Mouse (Mus musculus): ENCODE data around the gene Cisd1. TPM values are rescaled to one million over a fixed set of nuclear protein-coding genes. Genes with fewer than 3 reads are reported as not detected.

Cisd1 gene
- total and polyA plus RNA-seq, 3 experiments, result 81.8 to 111 (median 100) TPM

GRCm38 (mm10) chr10:71306190-71306589, 38.6 kb downstream of the Cisd1 start:
- Histone ChIP-seq H3K79me2 (replicated peaks; ENCODE audit: control insufficient read depth, extremely low read depth, insufficient read depth, poor library complexity, severe bottlenecking) (no peaks in the 10 kb centered on the region), H3K36me3 (replicated peaks in 1 of 2; ENCODE audit: control insufficient read depth in 1 of 2, insufficient read depth in 1 of 2, low read length in 1 of 2) (no peaks in the 10 kb centered on the region), H3K9ac (ENCODE audit: insufficient read depth, low read depth) (peak overlapping the region; percentile 5; the same call in 1 of the 2 replicates), H3K4me3 (replicated peaks in 1 of 3; ENCODE audit: low read depth in 2 of 3, low read length in 2 of 3, poor library complexity in 1 of 3) (peak overlapping the region; percentile 27 to 53 (median 39)), H3K4me2 (ENCODE audit: insufficient read depth, low read depth, poor library complexity, severe bottlenecking) (peak overlapping the region; percentile 83), H3K27ac (ENCODE audit: insufficient read depth, low read depth) (no peak overlapping the region), H3K27me3 (replicated peaks) (no peaks in the 10 kb centered on the region), H3K4me1 (ENCODE audit: control insufficient read depth in 1 of 2, insufficient read depth in 2 of 2) (peaks cover 0 to 6% of the 10 kb centered on the region in 2 experiments; a peak in 1 of 4 replicates), H3K9me3 (replicated peaks; ENCODE audit: low read length) (peaks cover 4% of the 10 kb centered on the region)
- in situ Hi-C loops (cut with MboI; ENCODE audit: low pct_ligation_motif_present, low pct_unique_long_range_greater_than_20kb, low sequenced_read_pairs), result no loop called here
- no peak for TF ChIP-seq PAX5 (IDR thresholded peaks at IDR 0.05; ENCODE audit: low read length)
- no peak for TF ChIP-seq NRF1 (IDR thresholded peaks at IDR 0.05; ENCODE audit: low read depth, low read length)
- TF ChIP-seq POLR2A (IDR thresholded peaks at IDR 0.05; ENCODE audit: low read depth, low read length), result no peak
- TF ChIP-seq TBP (conservative IDR thresholded peaks at IDR 0.05; ENCODE audit: low read depth, low read length), result no peak
- peak; percentile 68 for TF ChIP-seq RAD21 (IDR thresholded peaks at IDR 0.05; ENCODE audit: low read depth, low read length)
- no peak for TF ChIP-seq MXI1 (IDR thresholded peaks at IDR 0.05; ENCODE audit: low read depth, low read length)
- TF ChIP-seq MAX (IDR thresholded peaks at IDR 0.05; ENCODE audit: low read length), result no peak
- TF ChIP-seq SMC3 (IDR thresholded peaks at IDR 0.05; ENCODE audit: low read depth, low read length), result peak; percentile 58
- no peak for TF ChIP-seq KAT2A (IDR thresholded peaks at IDR 0.05; ENCODE audit: insufficient replicate concordance, low read length)
- TF ChIP-seq HCFC1 (IDR thresholded peaks at IDR 0.05; ENCODE audit: low read depth, low read length), result no peak
- no peak for TF ChIP-seq ETS1 (conservative IDR thresholded peaks at IDR 0.05; ENCODE audit: low read depth, low read length)
- TF ChIP-seq JUN (IDR thresholded peaks at IDR 0.05; ENCODE audit: insufficient read depth, low read depth, low read length), result no peak
- TF ChIP-seq NELFE (IDR thresholded peaks at IDR 0.05; ENCODE audit: low read depth, low read length), result no peak
- TF ChIP-seq ELF1 (IDR thresholded peaks at IDR 0.05; ENCODE audit: low read depth, low read length), result no peak
- no peak for TF ChIP-seq CHD1 (IDR thresholded peaks at IDR 0.05; ENCODE audit: low read depth, low read length)
- TF ChIP-seq ZKSCAN1 (IDR thresholded peaks at IDR 0.05; ENCODE audit: borderline replicate concordance, low read depth, low read length), result no peak
- TF ChIP-seq MAFK (IDR thresholded peaks at IDR 0.05; ENCODE audit: insufficient replicate concordance, low read length), result no peak
- no peak for TF ChIP-seq BHLHE40 (IDR thresholded peaks at IDR 0.05; ENCODE audit: low read depth, low read length)
- TF ChIP-seq ZNF384 (IDR thresholded peaks at IDR 0.05; ENCODE audit: low read depth, low read length), result no peak
- TF ChIP-seq MYC (IDR thresholded peaks at IDR 0.05; ENCODE audit: low read depth, low read length), result no peak
- TF ChIP-seq MEF2A (IDR thresholded peaks at IDR 0.05; ENCODE audit: borderline replicate concordance, low read depth, low read length), result no peak
- peak; percentile 55 to 81 for TF ChIP-seq CTCF (conservative IDR thresholded peaks at IDR 0.05 in 1 of 2, IDR thresholded peaks at IDR 0.05 in 1 of 2; ENCODE audit: low read depth in 2 of 2, low read length in 2 of 2)
- no peak for TF ChIP-seq RCOR1 (conservative IDR thresholded peaks at IDR 0.05; ENCODE audit: low read depth, low read length)
- TF ChIP-seq UBTF (IDR thresholded peaks at IDR 0.05; ENCODE audit: low read depth, low read length), result no peak
- TF ChIP-seq SIN3A (IDR thresholded peaks at IDR 0.05; ENCODE audit: low read length), result no peak
- TF ChIP-seq USF2 (conservative IDR thresholded peaks at IDR 0.05; ENCODE audit: low read depth, low read length), result no peak
- TF ChIP-seq USF1 (IDR thresholded peaks at IDR 0.05; ENCODE audit: low read depth, low read length), result no peak
- peak; percentile 42; the same call in 1 of the 2 replicates for TF ChIP-seq IRF4 (IDR thresholded peaks at IDR 0.05; ENCODE audit: low read depth, low read length)
- no peak for TF ChIP-seq JUND (conservative IDR thresholded peaks at IDR 0.05; ENCODE audit: low read depth, low read length)
- no peak for TF ChIP-seq CHD2 (IDR thresholded peaks at IDR 0.05; ENCODE audit: low read length)
- TF ChIP-seq EP300 (IDR thresholded peaks at IDR 0.05; ENCODE audit: low read length), result no peak
- no peak for TF ChIP-seq GABPA (IDR thresholded peaks at IDR 0.05; ENCODE audit: insufficient replicate concordance, low read depth, low read length)
- dilution Hi-C loops (cut with MboI; ENCODE audit: extremely low pct_ligation_motif_present, extremely low pct_unique_long_range_greater_than_20kb, low sequenced_read_pairs), result no loop called here
- peak; percentile 74 for DNase-seq (ENCODE audit: extremely low read depth)

Measured in CH12.LX (cell line).